In genomic region chr19:57147746-57148145, GRCm38 (mm10) we compare ENCODE assay signal across 10 mouse cellular contexts.
DNase-seq lines count a peak whose midpoint lies in the region; ATAC-seq and TF ChIP-seq lines count a peak whose summit lies in the region.
"Had no signal": no experiment of that assay in that cellular context is flagged by ENCODE, and none has a peak within 500 bp of the region (broad histone marks: within the 10 kb centered on the region; RNA-seq: fewer than 3 reads in every experiment).

No protein-coding gene starts in this region.

- peaks cover 30% of the 10 kb centered on the region for H3K36me3 ChIP-seq in heart, embryonic 13.5 days
- H3K36me3 ChIP-seq in kidney, postnatal 0 days (ENCODE audit: insufficient read depth, low read length): no peaks in the 10 kb centered on the region
- no peaks in the 10 kb centered on the region; the same call in 1 of the 2 replicates for H3K36me3 ChIP-seq in kidney, adult 2 months (ENCODE audit: control insufficient read depth, insufficient read depth, low read length)
- no peaks in the 10 kb centered on the region for H3K36me3 ChIP-seq in embryonic facial prominence, embryonic 10.5 days (replicated peaks)

- intact Hi-C loops in heart, postnatal 14 days (cut with DNase I): no loop called here

- 18% methylated on average over 6 of the region's 6 CpGs for WGBS in heart, embryonic 13.5 days
- 17% methylated on average over 6 of the region's 6 CpGs for WGBS in kidney, postnatal 0 days
- WGBS in kidney, adult 2 months: 25% methylated on average over 6 of the region's 6 CpGs
- 49% methylated on average over 6 of the region's 6 CpGs for WGBS in embryonic facial prominence, embryonic 10.5 days

- TF ChIP-seq POLR2A in kidney, adult 2 months (IDR thresholded peaks at IDR 0.05; ENCODE audit: low read depth, low read length): no peak

- no peak overlapping the region for H3K4me2 ChIP-seq in heart, embryonic 13.5 days
- no peak overlapping the region for H3K4me2 ChIP-seq in kidney, postnatal 0 days (ENCODE audit: low read length)

- DNase-seq in heart, postnatal 14 days: no peak
- DNase-seq in kidney, postnatal 0 days (ENCODE audit: low spot score): no peak
- no peak for DNase-seq in kidney, adult 2 months
- no peak for DNase-seq in embryonic facial prominence, embryonic 10.5 days (ENCODE audit: low spot score)
- no peak for DNase-seq in adrenal gland, postnatal 4 days (ENCODE audit: low spot score in 2 of 2)
- DNase-seq: cerebellum, adult 9-10 months; gastrocnemius, postnatal 14 days; lung, adult 18-20 months had no signal

- H3K27me3 ChIP-seq in heart, embryonic 13.5 days (replicated peaks): no peaks in the 10 kb centered on the region
- no peaks in the 10 kb centered on the region for H3K27me3 ChIP-seq in kidney, postnatal 0 days (ENCODE audit: insufficient read depth, low read length)
- no peaks in the 10 kb centered on the region for H3K27me3 ChIP-seq in kidney, adult 2 months (replicated peaks; ENCODE audit: control insufficient read depth, insufficient read depth, low read length)
- H3K27me3 ChIP-seq in embryonic facial prominence, embryonic 10.5 days (replicated peaks; ENCODE audit: low read depth, poor library complexity, severe bottlenecking): no peaks in the 10 kb centered on the region

- no peak for ATAC-seq in heart, embryonic 13.5 days (ENCODE audit: extremely low read depth, insufficient number of reproducible peaks, low FRiP score, low TSS enrichment)
- ATAC-seq in kidney, postnatal 0 days (replicated peaks; ENCODE audit: low FRiP score, low read depth): no peak
- ATAC-seq in hematopoietic stem cell, adult 5-6 weeks (replicated peaks in 1 of 2; ENCODE audit: insufficient read depth in 1 of 2, low FRiP score in 2 of 2, low TSS enrichment in 1 of 2, low read depth in 1 of 2, poor library complexity in 2 of 2, severe bottlenecking in 2 of 2): peak; percentile 34 to 39; a peak in 1 of 4 replicates

- H3K4me1 ChIP-seq in heart, embryonic 13.5 days: peaks cover 59% of the 10 kb centered on the region
- peaks cover 13% of the 10 kb centered on the region; the same call in 1 of the 2 replicates for H3K4me1 ChIP-seq in kidney, postnatal 0 days (replicated peaks; ENCODE audit: insufficient read depth, low read length)
- H3K4me1 ChIP-seq in kidney, adult 2 months (ENCODE audit: control insufficient read depth, insufficient read depth, low read length): peaks cover 3% of the 10 kb centered on the region; the same call in 1 of the 2 replicates
- peaks cover 6% of the 10 kb centered on the region; the same call in 1 of the 2 replicates for H3K4me1 ChIP-seq in embryonic facial prominence, embryonic 10.5 days

- no peaks in the 10 kb centered on the region for H3K9me3 ChIP-seq in heart, embryonic 13.5 days
- H3K9me3 ChIP-seq in kidney, postnatal 0 days (replicated peaks; ENCODE audit: low read length): no peaks in the 10 kb centered on the region
- H3K9me3 ChIP-seq in embryonic facial prominence, embryonic 10.5 days: no peaks in the 10 kb centered on the region

- peak overlapping the region; percentile 85 for H3K27ac ChIP-seq in heart, embryonic 13.5 days (replicated peaks)
- H3K27ac ChIP-seq in kidney, postnatal 0 days: peak overlapping the region; percentile 27; the same call in 1 of the 2 replicates
- no peak overlapping the region for H3K27ac ChIP-seq in kidney, adult 2 months (ENCODE audit: insufficient read depth, low read depth, low read length)
- H3K27ac ChIP-seq in embryonic facial prominence, embryonic 10.5 days (replicated peaks): 0 out of 2 replicates have a peak overlapping the region, but pooled peaks have one; percentile 46

- no peak for TF ChIP-seq CTCF in kidney, postnatal 0 days (IDR thresholded peaks at IDR 0.05; ENCODE audit: low read depth)
- TF ChIP-seq CTCF in kidney, adult 2 months (conservative IDR thresholded peaks at IDR 0.05; ENCODE audit: insufficient read depth, insufficient read length, low read depth, low read length): no peak

- H3K4me3 ChIP-seq in heart, embryonic 13.5 days: no peak overlapping the region
- no peak overlapping the region for H3K4me3 ChIP-seq in kidney, postnatal 0 days (replicated peaks; ENCODE audit: low read depth, low read length)
- H3K4me3 ChIP-seq in kidney, adult 2 months (ENCODE audit: insufficient read depth, low read depth, low read length): no peak overlapping the region
- H3K4me3 ChIP-seq in embryonic facial prominence, embryonic 10.5 days: no peak overlapping the region

- peak overlapping the region; percentile 41; the same call in 1 of the 2 replicates for H3K9ac ChIP-seq in heart, embryonic 13.5 days
- H3K9ac ChIP-seq in kidney, postnatal 0 days (ENCODE audit: low read depth, low read length): no peak overlapping the region

Comparison
In these comparisons a context has a peak if more than half of its experiments do, and no peak if none do; other contexts are left out.
1. ATAC-seq: peak in hematopoietic stem cell, adult 5-6 weeks (2 of 2); none in heart, embryonic 13.5 days (single experiment) and kidney, postnatal 0 days (single experiment).